Mouse (Mus musculus) liver, embryonic 15.5 days (tissue): Measurements from ENCODE around the gene Eml3. TPM values are rescaled to one million over a fixed set of nuclear protein-coding genes. Genes with fewer than 3 reads are reported as not detected.
"Not testable (repeated sequence)": the region's sequence is repeated elsewhere in the genome, so short reads cannot be mapped to it uniquely, and the experiment has no call there.

ENCODE experiments used
- ATAC-seq: fragments of 200-750 bp; cut with Nextera tagmentation; 2 replicates; pipeline ENCODE4 v1.8.0; 2017; ENCODE audit warnings: moderate number of reproducible peaks, mild to moderate bottlenecking, moderate library complexity; ENCODE audit not compliant: insufficient read depth
- H3K27ac ChIP-seq: fragments of 300-500 bp; sonication (generic); replicated peaks from 2 replicates; pipeline ENCODE4 v1.5.1; 2015; ENCODE audit warnings: mild to moderate bottlenecking, inconsistent platforms
- H3K27me3 ChIP-seq: fragments of 300-500 bp; sonication (generic); 2 replicates; pipeline ENCODE4 v1.6.1; 2015; ENCODE audit warnings: mild to moderate bottlenecking, inconsistent platforms
- H3K36me3 ChIP-seq: fragments of 300-500 bp; sonication (generic); replicated peaks from 2 replicates; pipeline ENCODE4 v1.6.1; 2015; ENCODE audit warnings: moderate library complexity, mild to moderate bottlenecking, inconsistent platforms
- H3K4me1 ChIP-seq: fragments of 300-500 bp; sonication (generic); replicated peaks from 2 replicates; pipeline ENCODE4 v1.6.1; 2015; ENCODE audit warnings: inconsistent platforms
- H3K4me2 ChIP-seq: fragments of 300-500 bp; sonication (generic); 2 replicates; pipeline ENCODE4 v1.6.1; 2015; ENCODE audit warnings: moderate library complexity, mild to moderate bottlenecking, inconsistent platforms
- H3K4me3 ChIP-seq: fragments of 300-500 bp; sonication (generic); replicated peaks from 2 replicates; pipeline ENCODE4 v1.5.1; 2015; ENCODE audit warnings: mild to moderate bottlenecking, inconsistent platforms
- H3K9ac ChIP-seq: fragments of 300-500 bp; sonication (generic); 2 replicates; pipeline ENCODE4 v1.6.1; 2015; ENCODE audit warnings: moderate library complexity, mild to moderate bottlenecking, inconsistent platforms
- H3K9me3 ChIP-seq: fragments of 300-500 bp; sonication (generic); replicated peaks from 2 replicates; pipeline ENCODE4 v1.6.1; 2016; ENCODE audit warnings: inconsistent platforms
- WGBS: fragments of 180-500 bp; shearing (Covaris S2); methylation state at CpG from one replicate; pipeline ENCODE4 v1.1.7; 2015; ENCODE audit warnings: mixed read lengths; ENCODE audit not compliant: insufficient replicate concordance; 5-methylcytosine and 5-hydroxymethylcytosine counted together
- polyA plus RNA-seq: library from polyadenylated mRNA; unstranded; fragments of >200 nt; fragmentation: Nextera tagmentation; extraction: Ambion mirVana; gene quantifications from 2 replicates; pipeline ENCODE4 v1.2.1, GENCODE M21; 2015

The Eml3 gene
- polyA plus RNA-seq, 1 experiment from 2014 or later = 13.1 TPM

- H3K27ac ChIP-seq = peak within 1 kb of the TSS; percentile 83
- H3K36me3 ChIP-seq = peaks cover 73% of the 10 kb centered on the region
- under 1% methylated on average over 46 of the region's 46 CpGs for WGBS
- no peaks in the 10 kb centered on the region for H3K9me3 ChIP-seq
- H3K4me3 ChIP-seq = peak within 1 kb of the TSS; percentile 80
- H3K9ac ChIP-seq = peak within 1 kb of the TSS; percentile 65
- no peaks in the 10 kb centered on the region for H3K27me3 ChIP-seq
- H3K4me1 ChIP-seq = peaks cover 39% of the 10 kb centered on the region
- peak; percentile 90 for ATAC-seq
- peak within 1 kb of the TSS; percentile 90 for H3K4me2 ChIP-seq
These were observed 24.0 kb downstream of the Eml3 start, which contains the start of gene Tut1 for GRCm38 (mm10) chr19:8953135-8954039. Gene Tut1, plus strand, starts transcription at chr19:8953847.

GRCm38 (mm10) chr19:8954171-8954570, 24.8 kb downstream of the Eml3 start:
- Histone ChIP-seq H3K4me1 (peaks cover 39% of the 10 kb centered on the region), H3K9ac (peak overlapping the region; percentile 65), H3K27me3 (no peaks in the 10 kb centered on the region), H3K9me3 (no peaks in the 10 kb centered on the region), H3K4me2 (peak overlapping the region; percentile 90), H3K4me3 (peak overlapping the region; percentile 80), H3K36me3 (peaks cover 72% of the 10 kb centered on the region), H3K27ac (peak overlapping the region; percentile 83)
- WGBS = 1% methylated on average over 9 of the region's 9 CpGs
- no peak for ATAC-seq

- H3K9me3 ChIP-seq = no peaks in the 10 kb centered on the region
- no peak overlapping the region for H3K27ac ChIP-seq
- peaks cover 19% of the 10 kb centered on the region for H3K4me1 ChIP-seq
- H3K27me3 ChIP-seq = no peaks in the 10 kb centered on the region
- H3K4me3 ChIP-seq = no peak overlapping the region
- no peak overlapping the region for H3K4me2 ChIP-seq
- no peak overlapping the region for H3K9ac ChIP-seq
- ATAC-seq = no peak
- peaks cover 84% of the 10 kb centered on the region for H3K36me3 ChIP-seq
- WGBS = 59% methylated on average over 2 of the region's 2 CpGs
These were observed 32.9 kb downstream of the Eml3 start for GRCm38 (mm10) chr19:8962256-8962655.

- no peak overlapping the region for H3K4me2 ChIP-seq
- ATAC-seq = no peak
- H3K9ac ChIP-seq = no peak overlapping the region
- H3K4me3 ChIP-seq = no peak overlapping the region
- WGBS = 87% methylated on average over 11 of the region's 11 CpGs
- no peaks in the 10 kb centered on the region for H3K9me3 ChIP-seq
- peaks cover 74% of the 10 kb centered on the region for H3K36me3 ChIP-seq
- H3K4me1 ChIP-seq = peaks cover 39% of the 10 kb centered on the region
- H3K27ac ChIP-seq = no peak overlapping the region
- no peaks in the 10 kb centered on the region for H3K27me3 ChIP-seq
These were observed 35.7 kb downstream of the Eml3 start for GRCm38 (mm10) chr19:8965075-8965474.

- Histone ChIP-seq H3K27me3 (no peaks in the 10 kb centered on the region), H3K36me3 (peaks cover 74% of the 10 kb centered on the region), H3K27ac (peak overlapping the region; percentile 86), H3K4me3 (peak overlapping the region; percentile 80), H3K9me3 (no peaks in the 10 kb centered on the region), H3K4me2 (peak overlapping the region; percentile 74), H3K4me1 (peaks cover 41% of the 10 kb centered on the region), H3K9ac (peak overlapping the region; percentile 70)
- 72% methylated on average over 8 of the region's 8 CpGs for WGBS
- no peak for ATAC-seq
These were observed 36.4 kb downstream of the Eml3 start for GRCm38 (mm10) chr19:8965771-8966170.

GRCm38 (mm10) chr19:8966198-8966589, 36.8 kb downstream of the Eml3 start:
- peaks cover 41% of the 10 kb centered on the region for H3K4me1 ChIP-seq
- no peak for ATAC-seq
- peak overlapping the region; percentile 86 for H3K27ac ChIP-seq
- 42% methylated on average over 5 of the region's 5 CpGs for WGBS
- H3K36me3 ChIP-seq = peaks cover 74% of the 10 kb centered on the region
- H3K27me3 ChIP-seq = no peaks in the 10 kb centered on the region
- peak overlapping the region; percentile 70 for H3K9ac ChIP-seq
- peak overlapping the region; percentile 80 for H3K4me3 ChIP-seq
- no peaks in the 10 kb centered on the region for H3K9me3 ChIP-seq
- peak overlapping the region; percentile 74 for H3K4me2 ChIP-seq

- Histone ChIP-seq H3K27ac (peak within 1 kb of the TSS; percentile 88), H3K9me3 (no peaks in the 10 kb centered on the region), H3K4me1 (peaks cover 41% of the 10 kb centered on the region), H3K9ac (peak within 1 kb of the TSS; percentile 80), H3K4me2 (peak within 1 kb of the TSS; percentile 95), H3K36me3 (peaks cover 74% of the 10 kb centered on the region), H3K4me3 (peak within 1 kb of the TSS; percentile 80), H3K27me3 (no peaks in the 10 kb centered on the region)
- ATAC-seq = peak; percentile 99
- WGBS = under 1% methylated on average over 52 of the region's 52 CpGs
These were observed 37.4 kb downstream of the Eml3 start, which contains the start of gene Eef1g for GRCm38 (mm10) chr19:8966590-8967372. Gene Eef1g, plus strand, starts transcription at chr19:8967041.

- H3K4me1 ChIP-seq = peaks cover 41% of the 10 kb centered on the region
- no peak for ATAC-seq
These were observed 38.0 kb downstream of the Eml3 start for GRCm38 (mm10) chr19:8967373-8967743.

GRCm38 (mm10) chr19:8967893-8968292, 38.5 kb downstream of the Eml3 start:
- Histone ChIP-seq H3K27ac (peak overlapping the region; percentile 88), H3K9ac (peak overlapping the region; percentile 80), H3K4me2 (peak overlapping the region; percentile 95), H3K36me3 (peaks cover 74% of the 10 kb centered on the region), H3K9me3 (no peaks in the 10 kb centered on the region), H3K4me3 (peak overlapping the region; percentile 80), H3K27me3 (no peaks in the 10 kb centered on the region), H3K4me1 (peaks cover 41% of the 10 kb centered on the region)
- no peak for ATAC-seq
- WGBS = under 1% methylated on average over 9 of the region's 9 CpGs

More at GRCm38 (mm10) chr19:8967373-8967743, 38.0 kb downstream of the Eml3 start:
- no peaks in the 10 kb centered on the region for H3K27me3 ChIP-seq
- H3K36me3 ChIP-seq = peaks cover 74% of the 10 kb centered on the region
- peak overlapping the region; percentile 88 for H3K27ac ChIP-seq
- H3K4me2 ChIP-seq = peak overlapping the region; percentile 95
- H3K4me3 ChIP-seq = peak overlapping the region; percentile 80
- peak overlapping the region; percentile 80 for H3K9ac ChIP-seq
- no peaks in the 10 kb centered on the region for H3K9me3 ChIP-seq
- WGBS = 0% methylated on average over 8 of the region's 8 CpGs

- not testable (repeated sequence) for H3K4me3 ChIP-seq, ATAC-seq, H3K9me3 ChIP-seq, H3K4me2 ChIP-seq, H3K27me3 ChIP-seq, H3K9ac ChIP-seq, H3K27ac ChIP-seq
- WGBS = 76% methylated on average over 8 of the region's 8 CpGs
- H3K36me3 ChIP-seq = peaks cover 89% of the 10 kb centered on the region
- peaks cover 20% of the 10 kb centered on the region for H3K4me1 ChIP-seq
These were observed 43.1 kb downstream of the Eml3 start for GRCm38 (mm10) chr19:8972491-8972890.

GRCm38 (mm10) chr19:8974638-8975037, 45.3 kb downstream of the Eml3 start:
- Histone ChIP-seq H3K4me2 (no peak overlapping the region), H3K27ac (no peak overlapping the region), H3K4me3 (no peak overlapping the region), H3K27me3 (no peaks in the 10 kb centered on the region), H3K9me3 (no peaks in the 10 kb centered on the region), H3K9ac (no peak overlapping the region), H3K4me1 (0 out of 2 replicates have a peak, but pooled peaks cover 8% of the 10 kb centered on the region), H3K36me3 (peaks cover 99% of the 10 kb centered on the region)
- WGBS = 79% methylated on average over 1 of the region's 1 CpGs
- no peak for ATAC-seq
